ENCODE assay signal across 24 mouse cellular contexts in genomic region chr12:100967383-100967782, GRCm38 (mm10). TPM values are rescaled to one million over a fixed set of nuclear protein-coding genes. Genes with fewer than 3 reads are reported as not detected.
DNase-seq lines count a peak whose midpoint lies in the region; ATAC-seq lines count a peak whose summit lies in the region.
"Had no signal": no experiment of that assay in that cellular context is flagged by ENCODE, and none has a peak within 500 bp of the region (broad histone marks: within the 10 kb centered on the region; RNA-seq: fewer than 3 reads in every experiment).

No protein-coding gene starts in this region.

- H3K27ac ChIP-seq in midbrain, embryonic 10.5 days (replicated peaks), result peak overlapping the region; percentile 42
- no peak overlapping the region for H3K27ac ChIP-seq in midbrain, embryonic 14.5 days (replicated peaks; ENCODE audit: low read depth, low read length)
- H3K27ac ChIP-seq: embryonic facial prominence, embryonic 12.5 days; forebrain, embryonic 13.5 days; heart, embryonic 15.5 days; hindbrain, embryonic 10.5 days; hindbrain, embryonic 15.5 days had no signal

- DNase-seq in heart, adult 11 months, result peak; percentile 90
- no peak for DNase-seq in heart, adult 9 months (ENCODE audit: low spot score in 2 of 2)
- DNase-seq in midbrain, embryonic 10.5 days (ENCODE audit: low spot score), result no peak
- no peak for DNase-seq in midbrain, embryonic 14.5 days
- DNase-seq in frontal cortex, postnatal 25 days (ENCODE audit: low spot score in 2 of 2), result no peak
- DNase-seq: adrenal gland, adult 2 months; adrenal gland, postnatal 25 days; cerebellum, adult 18-20 months; cerebellum, adult 9-11 months; forebrain, postnatal 0 days; gastrocnemius, postnatal 10 days; heart, postnatal 14 days had no signal

- no peak overlapping the region for H3K9ac ChIP-seq in midbrain, embryonic 14.5 days (replicated peaks; ENCODE audit: low read length)
- H3K9ac ChIP-seq: embryonic facial prominence, embryonic 12.5 days; forebrain, embryonic 13.5 days; forebrain, postnatal 0 days; heart, embryonic 15.5 days; hindbrain, embryonic 15.5 days had no signal

- H3K36me3 ChIP-seq in midbrain, embryonic 10.5 days, result peaks cover 75% of the 10 kb centered on the region
- peaks cover 31% of the 10 kb centered on the region for H3K36me3 ChIP-seq in midbrain, embryonic 14.5 days (ENCODE audit: control insufficient read depth, insufficient read depth, low read length)
- H3K36me3 ChIP-seq: embryonic facial prominence, embryonic 12.5 days; heart, embryonic 15.5 days had no signal

- no peaks in the 10 kb centered on the region for H3K9me3 ChIP-seq in midbrain, embryonic 10.5 days (replicated peaks)
- no peaks in the 10 kb centered on the region for H3K9me3 ChIP-seq in midbrain, embryonic 14.5 days (ENCODE audit: control insufficient read depth, low read length)
- H3K9me3 ChIP-seq: embryonic facial prominence, embryonic 12.5 days; forebrain, embryonic 13.5 days; heart, embryonic 15.5 days; hindbrain, embryonic 10.5 days; hindbrain, embryonic 15.5 days had no signal

- no peak overlapping the region for H3K4me2 ChIP-seq in midbrain, embryonic 14.5 days (ENCODE audit: low read length)
- H3K4me2 ChIP-seq: embryonic facial prominence, embryonic 12.5 days; forebrain, embryonic 13.5 days; heart, embryonic 11.5 days; heart, embryonic 15.5 days; hindbrain, embryonic 15.5 days had no signal

- no peak overlapping the region for H3K4me3 ChIP-seq in midbrain, embryonic 10.5 days
- no peak overlapping the region for H3K4me3 ChIP-seq in midbrain, embryonic 14.5 days (replicated peaks; ENCODE audit: low read depth, low read length)
- H3K4me3 ChIP-seq: embryonic facial prominence, embryonic 12.5 days; forebrain, embryonic 13.5 days; heart, embryonic 15.5 days; hindbrain, embryonic 10.5 days; hindbrain, embryonic 15.5 days had no signal

- H3K27me3 ChIP-seq in midbrain, embryonic 10.5 days (ENCODE audit: low read depth, poor library complexity, severe bottlenecking), result 0 out of 2 replicates have a peak, but pooled peaks cover 5% of the 10 kb centered on the region
- H3K27me3 ChIP-seq in midbrain, embryonic 14.5 days (ENCODE audit: control insufficient read depth, insufficient read depth, low read length), result no peaks in the 10 kb centered on the region
- H3K27me3 ChIP-seq: CH12.LX; embryonic facial prominence, embryonic 12.5 days; forebrain, embryonic 13.5 days; hindbrain, embryonic 15.5 days; Patski had no signal

- ATAC-seq in midbrain, embryonic 14.5 days (ENCODE audit: low FRiP score, low TSS enrichment), result no peak
- peak; percentile 74 for ATAC-seq in granulocyte monocyte progenitor cell, adult 5-6 weeks (replicated peaks; ENCODE audit: poor library complexity, severe bottlenecking)
- ATAC-seq: activated CD4-positive, CD25-positive, alpha-beta regulatory T cell, adult 4 months; forebrain, embryonic 13.5 days; forebrain, postnatal 0 days; inflammation-experienced regulatory T-cells, adult 6 months; intestine, postnatal 0 days; Patski had no signal

- WGBS in midbrain, embryonic 10.5 days, result 94% methylated on average over 12 of the region's 12 CpGs
- 93% methylated on average over 12 of the region's 12 CpGs for WGBS in midbrain, embryonic 14.5 days

- H3K4me1 ChIP-seq in midbrain, embryonic 10.5 days, result no peaks in the 10 kb centered on the region
- H3K4me1 ChIP-seq in midbrain, embryonic 14.5 days (ENCODE audit: control insufficient read depth, insufficient read depth, low read length), result no peaks in the 10 kb centered on the region
- H3K4me1 ChIP-seq: forebrain, embryonic 13.5 days; hindbrain, embryonic 10.5 days; hindbrain, embryonic 15.5 days had no signal

RNA-seq across cellular contexts. Expression of gene Gpr68, which starts 59.4 kb away (rescaled TPM):
- polyA plus RNA-seq in midbrain, embryonic 10.5 days (2016; fragmentation: Nextera tagmentation; extraction: Ambion mirVana), result 0.29 and 1.1 TPM in 2 replicates
- 2.1 and 2.8 TPM in 2 replicates for polyA plus RNA-seq in midbrain, embryonic 14.5 days (2014; fragmentation: Nextera tagmentation; extraction: Ambion mirVana)
- total RNA-seq in granulocyte monocyte progenitor cell, adult 5-6 weeks (2014; fragmentation: Nextera tagmentation), result 0.23 and 1.6 TPM in 2 replicates
- total RNA-seq in granulocyte monocyte progenitor cell, adult 5-6 weeks (2017), result 0.47 TPM in 1 of 2 replicates, not detected in the other
